Mouse (Mus musculus): ENCODE results near the gene Rpsa.

DNA sequence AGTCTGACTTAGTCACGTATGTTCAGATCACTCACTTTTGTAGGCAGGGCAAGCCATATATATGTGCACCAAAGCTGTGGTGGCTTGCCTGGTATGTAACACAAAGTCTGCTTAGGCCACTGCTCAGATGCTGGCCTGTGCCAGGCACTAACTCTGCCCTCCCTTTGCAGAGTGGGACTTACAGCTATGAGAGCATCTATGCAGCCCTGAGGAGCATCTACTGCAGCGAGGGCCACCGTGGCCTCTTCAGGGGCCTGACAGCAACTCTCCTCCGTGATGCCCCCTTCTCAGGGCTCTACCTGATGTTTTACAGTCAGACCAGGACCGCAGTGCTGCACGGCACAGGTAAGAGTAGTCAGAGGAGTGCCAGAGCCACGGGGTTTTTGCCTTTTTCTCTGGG lies 7.0 kb upstream of the Rpsa start:
- TF ChIP-seq CTCF (IDR thresholded peaks at IDR 0.05; ENCODE audit: low read depth) (no peak), EP300 (optimal IDR thresholded peaks at IDR 0.05) (no peak)

All from stomach, postnatal 0 days (tissue).